Mouse (Mus musculus) spleen, adult 2 months (tissue): ENCODE measurements around the gene Tspoap1. TPM values are rescaled to one million over a fixed set of nuclear protein-coding genes. Genes with fewer than 3 reads are reported as not detected.

Experiments used
- DNase-seq, 2 experiments: peaks; one replicate each; pipeline versions ENCODE4 v3.0.0 to v3.0.0-alpha.2; 2012 to 2021; ENCODE audit warnings: low spot score in 2 of 2, low read depth in 1 of 2
- H3K27ac ChIP-seq: fragments of 200-500 bp; 2 replicates; pipeline ENCODE4 v1.5.1; 2012; ENCODE audit warnings: low read length, inconsistent platforms; ENCODE audit not compliant: insufficient read depth
- H3K27me3 ChIP-seq: fragments of 200-500 bp; 2 replicates; pipeline ENCODE4 v1.6.1; 2012; ENCODE audit warnings: mild to moderate bottlenecking, moderate library complexity, low read length, inconsistent platforms; ENCODE audit not compliant: control insufficient read depth, insufficient read depth
- H3K36me3 ChIP-seq: fragments of 200-500 bp; 2 replicates; pipeline ENCODE4 v1.6.1; 2012; ENCODE audit warnings: mild to moderate bottlenecking, low read length, inconsistent platforms; ENCODE audit not compliant: control insufficient read depth, insufficient read depth
- H3K4me1 ChIP-seq: fragments of 200-500 bp; 2 replicates; pipeline ENCODE4 v1.6.1; 2011; ENCODE audit warnings: inconsistent platforms; ENCODE audit not compliant: control insufficient read depth, insufficient read depth, insufficient read length
- H3K4me3 ChIP-seq: fragments of 200-500 bp; 2 replicates; pipeline ENCODE4 v1.5.1; 2011; ENCODE audit warnings: mild to moderate bottlenecking, inconsistent platforms; ENCODE audit not compliant: insufficient read depth, insufficient read length; ENCODE audit errors: extremely low read depth
- CTCF ChIP-seq: fragments of 200-500 bp; IDR thresholded peaks from 2 replicates; pipeline ENCODE4 v1.5.1; 2011; ENCODE audit warnings: mild to moderate bottlenecking, inconsistent platforms; ENCODE audit not compliant: insufficient read depth, insufficient read length, insufficient replicate concordance; ENCODE audit errors: extremely low read depth
- POLR2A ChIP-seq: fragments of 200-500 bp; IDR thresholded peaks from 2 replicates; pipeline ENCODE4 v1.6.1; 2011; ENCODE audit warnings: low read depth, low read length, inconsistent platforms
- WGBS: fragments of 180-500 bp; shearing (Covaris S2); methylation state at CpG from one replicate; pipeline ENCODE4 v1.1.7; 2018; 5-methylcytosine and 5-hydroxymethylcytosine counted together
- polyA plus RNA-seq: library from polyadenylated mRNA; depleted of rRNA; stranded (reverse); fragments of >200 nt; gene quantifications from 2 replicates; pipeline ENCODE4 v1.2.3, GENCODE M21; 2012

Gene Tspoap1
- polyA plus RNA-seq, 1 experiment: 6.2 TPM

GRCm38 (mm10) chr11:87749192-87750042, 10.9 kb upstream of the Tspoap1 start:
- Histone ChIP-seq H3K4me1 (peaks cover 52% of the 10 kb centered on the region), H3K27ac (peak overlapping the region; percentile 98), H3K27me3 (no peaks in the 10 kb centered on the region), H3K4me3 (peak overlapping the region; percentile 60), H3K36me3 (no peaks in the 10 kb centered on the region)
- DNase-seq: peak; percentile 94 to 97
- WGBS: 4% methylated on average over 18 of the region's 18 CpGs
- TF ChIP-seq POLR2A (peak; percentile 74), CTCF (no peak)

GRCm38 (mm10) chr11:87750043-87750421, 10.3 kb upstream of the Tspoap1 start:
- Histone ChIP-seq H3K27ac (peak overlapping the region; percentile 98), H3K27me3 (no peaks in the 10 kb centered on the region), H3K36me3 (no peaks in the 10 kb centered on the region), H3K4me1 (peaks cover 52% of the 10 kb centered on the region), H3K4me3 (peak overlapping the region; percentile 60)
- peak in 1 of 2 experiments; percentile 28 for DNase-seq
- 9% methylated on average over 11 of the region's 11 CpGs for WGBS
- peak; percentile 11; the same call in 1 of the 2 replicates for TF ChIP-seq POLR2A
- no peak for TF ChIP-seq CTCF

GRCm38 (mm10) chr11:87750521-87750920, 9.8 kb upstream of the Tspoap1 start:
- Histone ChIP-seq H3K27ac (peak overlapping the region; percentile 98), H3K27me3 (no peaks in the 10 kb centered on the region), H3K4me3 (peak overlapping the region; percentile 60), H3K36me3 (no peaks in the 10 kb centered on the region), H3K4me1 (peaks cover 48% of the 10 kb centered on the region)
- TF ChIP-seq POLR2A (peak; percentile 43), CTCF (no peak)
- peak in 1 of 2 experiments; percentile 65 for DNase-seq
- 12% methylated on average over 3 of the region's 3 CpGs for WGBS

- Histone ChIP-seq H3K4me3 (peak overlapping the region; percentile 60), H3K4me1 (peaks cover 43% of the 10 kb centered on the region), H3K27me3 (no peaks in the 10 kb centered on the region), H3K36me3 (no peaks in the 10 kb centered on the region; the same call in 1 of the 2 replicates), H3K27ac (peak overlapping the region; percentile 98)
- 22% methylated on average over 8 of the region's 8 CpGs for WGBS
- peak in 1 of 2 experiments; percentile 37 for DNase-seq
- TF ChIP-seq CTCF (no peak), POLR2A (no peak)
Measured at GRCm38 (mm10) chr11:87751031-87751430, 9.3 kb upstream of the Tspoap1 start.

- Histone ChIP-seq H3K36me3 (peaks cover 4% of the 10 kb centered on the region; the same call in 1 of the 2 replicates), H3K4me3 (peak overlapping the region; percentile 60), H3K27ac (peak overlapping the region; percentile 98), H3K4me1 (peaks cover 38% of the 10 kb centered on the region; the same call in 1 of the 2 replicates), H3K27me3 (no peaks in the 10 kb centered on the region)
- 6% methylated on average over 4 of the region's 4 CpGs for WGBS
- TF ChIP-seq POLR2A: peak; percentile 83
- no peak for TF ChIP-seq CTCF
- DNase-seq: peak; percentile 72 to 80
Measured at GRCm38 (mm10) chr11:87751491-87751966, 8.8 kb upstream of the Tspoap1 start.

GRCm38 (mm10) chr11:87752307-87752706, 8.0 kb upstream of the Tspoap1 start:
- no peak for TF ChIP-seq POLR2A
- no peak for TF ChIP-seq CTCF
- peaks cover 31% of the 10 kb centered on the region; the same call in 1 of the 2 replicates for H3K4me1 ChIP-seq

More at GRCm38 (mm10) chr11:87752307-87752706, 8.0 kb upstream of the Tspoap1 start:
- Histone ChIP-seq H3K27ac (peak overlapping the region; percentile 98), H3K36me3 (peaks cover 12% of the 10 kb centered on the region), H3K27me3 (no peaks in the 10 kb centered on the region), H3K4me3 (peak overlapping the region; percentile 60; the same call in 1 of the 2 replicates)
- 36% methylated on average over 1 of the region's 1 CpGs for WGBS
- DNase-seq: no peak
